Mouse (Mus musculus) kidney, adult 2 months (tissue): ENCODE measurements around the gene Ubr7.

ENCODE experiments used
- CTCF ChIP-seq: fragments of 200-500 bp; conservative IDR thresholded peaks from 2 replicates; pipeline ENCODE4 v1.5.1; 2011; ENCODE audit warnings: low read depth, mild to moderate bottlenecking, control low read depth, low read length, moderate library complexity, mixed read lengths; ENCODE audit not compliant: insufficient read depth, insufficient read length
- POLR2A ChIP-seq: fragments of 200-500 bp; IDR thresholded peaks from one replicate; pipeline ENCODE4 v1.6.1; 2011; ENCODE audit warnings: low read depth, low read length, control low read depth

DNA sequence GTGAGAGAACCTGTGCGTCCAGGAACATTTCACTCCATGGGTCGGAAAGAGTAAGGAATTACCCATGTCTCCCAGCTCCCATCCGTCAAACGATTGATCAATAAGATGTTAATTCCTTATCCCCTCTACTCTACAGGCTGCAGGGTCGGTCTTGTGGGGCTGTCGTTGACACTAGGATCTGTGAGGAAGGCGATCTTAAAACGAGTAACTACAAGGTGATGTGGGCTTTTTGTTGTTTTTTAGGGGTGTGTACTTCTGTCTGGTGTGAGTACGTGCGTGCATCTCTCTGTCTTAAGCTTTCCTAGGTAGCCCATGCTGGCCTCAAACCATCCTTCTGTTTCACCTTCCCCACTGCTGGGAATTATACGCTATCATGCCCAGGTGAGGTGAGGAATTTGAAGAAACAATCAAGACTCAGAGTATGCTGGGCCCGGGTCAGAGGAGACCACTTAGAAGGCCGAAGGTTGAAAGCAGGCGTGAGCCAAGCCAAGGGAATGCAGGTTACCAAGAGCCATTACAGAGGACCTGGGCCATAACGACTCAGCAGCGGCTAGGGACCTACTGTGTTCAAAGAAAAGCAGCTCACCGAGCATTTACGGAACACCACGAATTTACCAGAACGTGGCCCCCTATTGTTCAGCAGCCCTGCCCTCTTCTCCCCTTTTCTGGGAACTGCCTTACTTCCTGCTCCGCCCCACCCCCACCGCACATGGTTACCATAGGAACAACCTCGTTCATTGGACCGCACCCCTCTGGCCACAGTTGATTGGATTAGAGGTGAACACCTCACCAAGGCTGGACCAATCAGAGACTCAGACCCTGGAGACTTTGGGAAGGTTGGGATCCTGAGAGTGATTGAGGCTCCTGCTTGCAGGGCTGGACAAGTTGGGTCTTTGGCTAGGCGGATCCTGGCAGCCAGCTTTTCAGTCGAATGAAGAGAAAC is 27.6 kb upstream of the Ubr7 start:
- TF ChIP-seq POLR2A (no peak), CTCF (no peak)
